Mouse (Mus musculus) inflammation-experienced regulatory T-cells, adult 16 weeks (primary cell): Measurements from ENCODE around the gene Olfr61. TPM values are rescaled to one million over a fixed set of nuclear protein-coding genes. Genes with fewer than 3 reads are reported as not detected.

Experiments
- polyA plus RNA-seq: library from polyadenylated mRNA; unstranded; fragments of 100-300 nt; shearing (Covaris generic); gene quantifications from one replicate; pipeline ENCODE4 v1.2.1, GENCODE M21; 2017

Olfr61 gene
- polyA plus RNA-seq: not detected

GRCm38 (mm10) chr7:140628670-140629069, at the start of gene Olfr61:
Olfr61 (plus strand) TSS chr7:140628970.

GRCm38 (mm10) chr7:140600969-140601368, 27.8 kb upstream of the Olfr61 start, which contains the start of gene Olfr46:
Olfr46 (plus strand) TSS chr7:140601269.

GRCm38 (mm10) chr7:140646152-140646551, 17.4 kb downstream of the Olfr61 start, which contains the start of gene Olfr53:
Olfr53 (plus strand) TSS chr7:140646452.

GRCm38 (mm10) chr7:140659630-140660029, 30.9 kb downstream of the Olfr61 start, which contains the start of gene Olfr539:
Olfr539 (plus strand) TSS chr7:140659930.

DNA sequence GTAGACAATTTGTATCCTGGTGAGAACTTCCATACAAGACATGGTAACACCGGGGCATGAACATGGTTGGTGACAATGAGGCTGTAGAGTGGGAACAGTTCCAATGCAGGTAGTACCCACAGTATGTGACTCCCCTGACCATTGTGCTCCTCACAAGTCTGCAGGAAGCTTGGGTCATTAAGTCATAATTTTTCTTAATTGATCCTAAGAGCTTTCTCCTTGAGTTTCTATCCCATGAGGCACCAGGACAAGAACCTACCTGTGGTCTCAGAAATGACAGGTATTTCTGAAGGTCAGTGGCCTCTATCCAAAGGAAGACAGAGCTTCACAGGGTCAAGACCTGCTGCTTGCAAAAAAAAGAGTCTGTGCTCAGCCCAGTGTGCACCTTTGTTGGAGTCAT, 52.9 kb downstream of the Olfr61 start, which contains the start of gene Olfr45:
Gene Olfr45 (plus strand): TSS at position 301 of the 400 bp plus-strand sequence.

Other genes with a start within 250 kb of the Olfr61 start
- gene Olfr531, start 226.1 kb upstream of the Olfr61 start, polyA plus RNA-seq: not detected
- gene Olfr532, start 207.3 kb upstream of the Olfr61 start, polyA plus RNA-seq: not detected
- not detected for gene Olfr533, start 165.6 kb upstream of the Olfr61 start, polyA plus RNA-seq
- gene Olfr535, start 144.8 kb upstream of the Olfr61 start, polyA plus RNA-seq: not detected
- gene Olfr536, start 121.6 kb upstream of the Olfr61 start, polyA plus RNA-seq: not detected
- not detected for gene Olfr538, start 61.1 kb upstream of the Olfr61 start, polyA plus RNA-seq
- not detected for gene Olfr46, start 27.7 kb upstream of the Olfr61 start, polyA plus RNA-seq
- gene Olfr53, start 17.5 kb downstream of the Olfr61 start, polyA plus RNA-seq: not detected
- 0.02 TPM for gene Olfr539, start 31.0 kb downstream of the Olfr61 start, polyA plus RNA-seq
- gene Olfr45, start 53.0 kb downstream of the Olfr61 start, polyA plus RNA-seq: not detected
- not detected for gene Olfr541, start 68.3 kb downstream of the Olfr61 start, polyA plus RNA-seq
- gene Cyp2e1, start 134.8 kb downstream of the Olfr61 start, polyA plus RNA-seq: not detected
- gene Syce1, start 158.9 kb downstream of the Olfr61 start, polyA plus RNA-seq: 0.66 TPM
- gene Zfp941, start 193.2 kb downstream of the Olfr61 start, polyA plus RNA-seq: 0.20 TPM
- not detected for gene Urah, start 206.0 kb downstream of the Olfr61 start, polyA plus RNA-seq
- gene Scgb1c1, start 216.6 kb downstream of the Olfr61 start, polyA plus RNA-seq: not detected
- not detected for gene Odf3, start 218.8 kb downstream of the Olfr61 start, polyA plus RNA-seq
- gene Gm45785, start 227.4 kb downstream of the Olfr61 start, polyA plus RNA-seq: not detected
- 165 TPM for gene Ric8a, start 228.0 kb downstream of the Olfr61 start, polyA plus RNA-seq
- 56.9 TPM for gene Bet1l, start 228.6 kb downstream of the Olfr61 start, polyA plus RNA-seq